Mouse (Mus musculus) bone marrow macrophage, adult 2 months (primary cell): Measurements from ENCODE around the gene H2-Oa.

Experiments used
- CTCF ChIP-seq: IDR thresholded peaks from 2 replicates; pipeline ENCODE4 v1.5.1; 2012; ENCODE audit warnings: low read depth, mild to moderate bottlenecking, low read length, moderate library complexity
- POLR2A ChIP-seq: IDR thresholded peaks from 2 replicates; pipeline ENCODE4 v1.6.1; 2012; ENCODE audit warnings: mild to moderate bottlenecking, low read depth, low read length, borderline replicate concordance

GRCm38 (mm10) chr17:34128944-34129791 lies 37.0 kb downstream of the H2-Oa start:
- no peak for TF ChIP-seq POLR2A
- no peak for TF ChIP-seq CTCF
